Mouse (Mus musculus) right cerebral cortex, adult 2 months (tissue): ENCODE results near the gene Gm6763.
"Not testable (repeated sequence)": the region's sequence is repeated elsewhere in the genome, so short reads cannot be mapped to it uniquely, and the experiment has no call there.

ENCODE experiments used
- DNase-seq, 2 experiments: peaks; one replicate each; pipeline ENCODE4 v3.0.0; 2021 to 2022; ENCODE audit warnings: low spot score in 2 of 2

The Gm6763 gene

GRCm38 (mm10) chr10:104151197-104151596, at the start of gene Gm6763:
Gene Gm6763, plus strand, starts transcription at chr10:104151497.
- DNase-seq, result not testable (repeated sequence)

- DNase-seq, result no peak
These were observed 41.3 kb upstream of the Gm6763 start for GRCm38 (mm10) chr10:104110044-104110443.

GRCm38 (mm10) chr10:104118312-104118711, 33.0 kb upstream of the Gm6763 start:
- DNase-seq, result no peak

- DNase-seq, result not testable (repeated sequence)
These were observed 8.6 kb upstream of the Gm6763 start, which contains the start of gene Gm21293 for GRCm38 (mm10) chr10:104142687-104143086. Gene Gm21293, plus strand, starts transcription at chr10:104142987.

- not testable (repeated sequence) for DNase-seq
These were observed 8.4 kb downstream of the Gm6763 start, which contains the start of gene Gm8764 for GRCm38 (mm10) chr10:104159706-104160105. Gene Gm8764, plus strand, starts transcription at chr10:104160006.

GRCm38 (mm10) chr10:104168215-104168614, 16.9 kb downstream of the Gm6763 start, which contains the start of gene Gm21304:
Gene Gm21304, plus strand, starts transcription at chr10:104168515.
- DNase-seq, result not testable (repeated sequence)

GRCm38 (mm10) chr10:104176724-104177123, 25.4 kb downstream of the Gm6763 start, which contains the start of gene Gm21312:
Gene Gm21312, plus strand, starts transcription at chr10:104177024.
- not testable (repeated sequence) for DNase-seq

GRCm38 (mm10) chr10:104185233-104185632, 33.9 kb downstream of the Gm6763 start, which contains the start of gene Gm20765:
Gene Gm20765, plus strand, starts transcription at chr10:104185533.
- DNase-seq, result not testable (repeated sequence)

GRCm38 (mm10) chr10:104193742-104194141, 42.4 kb downstream of the Gm6763 start, which contains the start of gene Gm4340:
Gene Gm4340, plus strand, starts transcription at chr10:104194042.
- DNase-seq, result not testable (repeated sequence)
